Mouse (Mus musculus) induced T-regulatory cell, adult 2 months (primary cell): ENCODE data around the gene Lsamp.

ENCODE experiments used
- DNase-seq: peaks from one replicate; pipeline ENCODE4 v3.0.0-alpha.2; 2012; ENCODE audit warnings: low read depth

Gene Lsamp

GRCm38 (mm10) chr16:42190114-42191045, 2206.2 kb downstream of the Lsamp start:
- DNase-seq, result peak; percentile 81
